Mouse (Mus musculus): Measurements from ENCODE around the gene Srl. TPM values are rescaled to one million over a fixed set of nuclear protein-coding genes. Genes with fewer than 3 reads are reported as not detected.
A peak's percentile ranks its signal among the peaks of the same experiment; 100 is the strongest.

The Srl gene
- total RNA-seq, 2 experiments from 2014 or later: 19.7 to 20.6 TPM

DNA sequence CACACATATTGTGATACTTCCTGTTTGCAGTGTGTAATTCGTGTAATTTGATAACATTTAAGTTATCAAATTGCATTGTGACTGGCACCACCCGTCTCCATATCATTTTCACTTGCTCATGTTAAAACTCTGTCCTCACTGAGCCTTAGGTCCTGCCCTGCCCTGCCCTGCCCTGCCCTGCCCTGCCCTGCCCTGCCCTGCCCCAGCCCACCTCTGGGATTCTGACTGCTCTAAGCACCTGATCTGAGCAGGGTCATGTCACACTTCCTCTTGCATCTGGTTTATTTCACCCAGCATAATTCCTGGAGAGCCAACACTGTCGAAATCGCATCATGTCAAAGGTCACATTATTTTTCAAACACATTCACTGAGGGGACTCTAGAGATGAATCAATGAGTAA lies 95.2 kb downstream of the Srl start:
- DNase-seq (ENCODE audit: extremely low spot score in 1 of 2, low spot score in 2 of 2): no peak
- intact Hi-C loops (cut with DNase I): no loop called here

- DNase-seq (ENCODE audit: extremely low spot score in 1 of 2, low spot score in 2 of 2): no peak
- intact Hi-C loops (cut with DNase I): no loop called here
Observed at GRCm38 (mm10) chr16:4444378-4444777, 97.2 kb downstream of the Srl start.

- DNase-seq (ENCODE audit: extremely low spot score in 1 of 2, low spot score in 2 of 2): no peak
- intact Hi-C loops (cut with DNase I): no loop called here
Observed at GRCm38 (mm10) chr16:4439302-4440066, 102.1 kb downstream of the Srl start.

DNA sequence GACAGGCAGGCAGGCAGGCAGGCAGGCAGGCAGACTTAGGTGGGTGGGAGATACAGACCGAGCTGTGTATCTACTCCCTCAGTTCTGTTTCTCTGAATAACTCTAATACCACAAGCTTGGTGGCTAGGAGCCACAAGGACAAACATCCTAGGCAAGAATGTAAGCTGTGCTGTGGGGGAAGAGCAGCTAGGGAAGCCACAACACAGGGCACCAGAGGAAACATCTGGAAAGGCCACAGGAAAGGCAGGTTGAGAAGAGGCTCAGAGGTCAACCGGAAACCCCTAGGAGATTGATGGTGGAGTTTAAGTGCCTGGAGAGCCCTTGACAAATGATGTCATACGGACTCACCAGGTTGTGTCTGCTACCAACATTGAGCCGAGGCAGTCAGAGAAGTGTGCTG lies 104.9 kb downstream of the Srl start:
- no peak for DNase-seq (ENCODE audit: extremely low spot score in 1 of 2, low spot score in 2 of 2)
- intact Hi-C loops (cut with DNase I): no loop called here

- DNase-seq (ENCODE audit: extremely low spot score in 1 of 2, low spot score in 2 of 2): peak in 1 of 2 experiments; percentile 61
- intact Hi-C loops (cut with DNase I): no loop called here
Observed at GRCm38 (mm10) chr16:4435371-4435770, 106.2 kb downstream of the Srl start.

- DNase-seq (ENCODE audit: extremely low spot score in 1 of 2, low spot score in 2 of 2): no peak
- intact Hi-C loops (cut with DNase I): no loop called here
Observed at GRCm38 (mm10) chr16:4431841-4432240, 109.8 kb downstream of the Srl start.

DNA sequence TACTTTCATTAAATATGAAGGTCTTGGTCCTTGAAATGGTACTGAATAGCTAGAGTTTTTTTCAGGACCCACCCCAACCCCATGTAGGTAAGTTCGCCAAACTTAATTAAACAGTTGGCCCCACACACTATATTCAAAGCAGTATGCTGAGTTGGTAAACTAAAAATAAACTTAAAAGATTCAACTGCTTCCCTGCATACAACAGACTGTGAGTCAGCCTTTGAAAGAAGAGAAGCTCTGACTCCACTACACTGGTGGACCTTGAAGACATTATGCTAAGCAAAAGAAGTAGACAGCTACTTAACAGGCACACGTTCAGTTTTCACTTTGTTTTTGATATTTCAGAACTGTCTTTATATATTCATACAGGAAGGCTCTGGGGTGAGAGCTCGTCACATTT lies 110.6 kb downstream of the Srl start:
- intact Hi-C loops (cut with DNase I): no loop called here
- DNase-seq (ENCODE audit: extremely low spot score in 1 of 2, low spot score in 2 of 2): no peak

DNA sequence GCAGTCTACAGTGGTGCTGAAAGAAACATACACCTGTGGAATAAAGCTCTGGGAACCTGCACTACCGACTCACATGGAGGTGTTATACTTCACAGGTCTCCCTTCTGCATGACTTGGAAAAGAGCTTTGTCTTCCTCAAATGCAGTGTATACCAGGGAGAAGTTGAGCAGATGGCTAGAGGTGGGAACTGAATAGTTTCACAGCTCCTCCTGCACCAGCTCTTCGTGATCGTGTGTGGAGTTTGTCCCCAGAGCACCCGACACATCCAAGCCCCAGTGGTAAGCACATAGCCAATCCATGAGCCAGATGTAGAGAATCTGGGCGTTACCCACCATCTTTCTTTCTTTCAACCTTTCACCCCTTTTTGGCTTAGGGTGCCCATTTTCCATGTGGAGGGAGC lies 111.4 kb downstream of the Srl start:
- intact Hi-C loops (cut with DNase I): no loop called here

More for the DNA sequence above, 111.4 kb downstream of the Srl start:
- no peak for DNase-seq (ENCODE audit: extremely low spot score in 1 of 2, low spot score in 2 of 2)

Other genes starting within 250 kb of the Srl start
- gene Adcy9, start 121.3 kb downstream of the Srl start, total RNA-seq (2021): 10 to 100 TPM; 30.8 to 35.9 TPM
- gene Tfap4, start 18.0 kb upstream of the Srl start, total RNA-seq (2021): 1 to 10 TPM; 3.1 to 3.4 TPM
- gene Glis2, start 52.9 kb upstream of the Srl start, total RNA-seq (2021): 10 to 100 TPM; 15.9 to 18.9 TPM
- 10 to 100 TPM; 78.2 to 86.0 TPM for gene Pam16, start 83.2 kb upstream of the Srl start, total RNA-seq (2021)
- gene Vasn, start 98.1 kb upstream of the Srl start, total RNA-seq (2021): 1 to 10 TPM; 5.1 to 6.4 TPM
- gene Dnaja3, start 98.2 kb upstream of the Srl start, total RNA-seq (2021): 10 to 100 TPM; 58.7 to 59.0 TPM
- gene Coro7, start 138.0 kb upstream of the Srl start, total RNA-seq (2021): 100 to 1,000 TPM in 1 of 2 experiments, 10 to 100 TPM in 1; 84.6 to 108 TPM
- 10 to 100 TPM; 12.6 to 13.0 TPM for gene Nmral1, start 177.5 kb upstream of the Srl start, total RNA-seq (2021)
- gene Hmox2, start 184.5 kb upstream of the Srl start, total RNA-seq (2021): 10 to 100 TPM; 75.4 to 83.2 TPM
- 100 to 1,000 TPM; 128 to 130 TPM for gene Cdip1, start 248.5 kb upstream of the Srl start, total RNA-seq (2021)